Mouse (Mus musculus) liver, embryonic 14.5 days (tissue): ENCODE measurements at regions not wholly inside any gene's neighbourhood (a gene's known extent, or its start where the extent isn't known, plus 50 kb on each side); places are given as distances from the start of the nearest gene placed in this dataset.

Experiments used
- ATAC-seq: fragments of 200-750 bp; cut with Nextera tagmentation; 2 replicates; pipeline ENCODE4 v1.8.0; 2017; ENCODE audit warnings: moderate number of reproducible peaks, mild to moderate bottlenecking, moderate library complexity; ENCODE audit not compliant: insufficient read depth
- DNase-seq, 3 experiments: peaks; one replicate each; pipeline ENCODE4 v3.0.0-alpha.2; 2012 to 2013; ENCODE audit warnings: low read depth in 3 of 3, low spot score in 3 of 3
- H3K27ac ChIP-seq: fragments of 300-500 bp; sonication (generic); 2 replicates; pipeline ENCODE4 v1.5.1; 2014; ENCODE audit warnings: moderate library complexity, mild to moderate bottlenecking, control low read depth, inconsistent platforms
- H3K27me3 ChIP-seq: fragments of 300-500 bp; sonication (generic); 2 replicates; pipeline ENCODE4 v1.6.1; 2014; ENCODE audit warnings: mild to moderate bottlenecking, low read length, moderate library complexity; ENCODE audit not compliant: control insufficient read depth, insufficient read depth
- H3K36me3 ChIP-seq: fragments of 300-500 bp; sonication (generic); replicated peaks from 2 replicates; pipeline ENCODE4 v1.6.1; 2014; ENCODE audit warnings: low read depth; ENCODE audit not compliant: control insufficient read depth, insufficient read depth
- H3K4me1 ChIP-seq, 2 experiments: fragments of 200-500 bp in 1 of 2; fragments of 300-500 bp in 1 of 2; sonication (generic) in 1 of 2; replicated peaks; 2 replicates each; pipeline ENCODE4 v1.6.1; 2012 to 2014; ENCODE audit warnings: antibody characterized with exemption in 1 of 2, inconsistent platforms in 1 of 2, low read length in 1 of 2; ENCODE audit not compliant: control insufficient read depth in 2 of 2, insufficient read depth in 2 of 2
- H3K4me2 ChIP-seq: fragments of 300-500 bp; sonication (generic); 2 replicates; pipeline ENCODE4 v1.6.1; 2014; ENCODE audit warnings: low read depth, mild to moderate bottlenecking, control low read depth, moderate library complexity
- H3K4me3 ChIP-seq, 2 experiments: fragments of 200-500 bp in 1 of 2; fragments of 300-500 bp in 1 of 2; sonication (generic) in 1 of 2; 2 replicates each; pipeline ENCODE4 v1.5.1; 2012 to 2014; ENCODE audit warnings: low read depth in 2 of 2, low read length in 2 of 2, mild to moderate bottlenecking in 2 of 2, control low read depth in 1 of 2, inconsistent platforms in 1 of 2, moderate library complexity in 1 of 2; ENCODE audit not compliant: insufficient read depth in 1 of 2
- H3K9ac ChIP-seq: fragments of 300-500 bp; sonication (generic); replicated peaks from 2 replicates; pipeline ENCODE4 v1.6.1; 2014; ENCODE audit warnings: mild to moderate bottlenecking, control low read depth, moderate library complexity
- H3K9me3 ChIP-seq: fragments of 300-500 bp; sonication (generic); 2 replicates; pipeline ENCODE4 v1.6.1; 2016; ENCODE audit warnings: low read length, mixed read lengths; ENCODE audit not compliant: control insufficient read depth
- CTCF ChIP-seq: IDR thresholded peaks from 2 replicates; pipeline ENCODE4 v1.5.1; 2016; ENCODE audit warnings: antibody characterized with exemption, low read depth, control low read depth
- EP300 ChIP-seq: IDR thresholded peaks from 2 replicates; pipeline ENCODE4 v1.6.1; 2016; ENCODE audit warnings: antibody characterized with exemption, low read depth
- WGBS: fragments of 180-500 bp; shearing (Covaris S2); extraction: QIAGEN DNeasy Blood & Tissue Kit; methylation state at CpG from one replicate; pipeline ENCODE4 v1.1.7; 2014; ENCODE audit not compliant: insufficient replicate concordance; 5-methylcytosine and 5-hydroxymethylcytosine counted together

DNA sequence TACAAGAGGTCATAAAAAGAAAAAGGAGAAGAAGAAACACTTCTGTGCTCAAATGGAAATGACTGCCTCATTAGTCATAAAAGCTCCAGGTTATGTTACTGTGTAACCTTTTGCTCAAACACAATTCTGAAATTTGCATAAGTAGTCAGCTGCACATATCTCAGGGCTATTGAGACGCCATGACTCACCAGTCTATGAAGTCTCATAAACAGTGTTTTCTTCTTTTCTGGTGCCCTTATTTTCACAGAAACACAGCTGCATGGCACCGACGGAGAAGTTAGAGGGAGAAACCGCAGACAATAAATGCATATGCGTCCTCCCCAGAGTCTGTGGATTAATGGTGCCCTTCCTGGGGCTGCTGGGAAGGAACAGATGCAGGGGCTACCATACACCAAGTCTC is 193.1 kb upstream of the Prkcq start:
- Histone ChIP-seq H3K9me3 (no peaks in the 10 kb centered on the region), H3K4me2 (no peak overlapping the region), H3K9ac (no peak overlapping the region), H3K27me3 (no peaks in the 10 kb centered on the region), H3K27ac (no peak overlapping the region), H3K36me3 (no peaks in the 10 kb centered on the region), H3K4me1 (no peaks in the 10 kb centered on the region), H3K4me3 (no peak overlapping the region)
- no peak for ATAC-seq
- WGBS = 61% methylated on average over 5 of the region's 5 CpGs
- TF ChIP-seq EP300 (no peak), CTCF (no peak)
- no peak for DNase-seq

DNA sequence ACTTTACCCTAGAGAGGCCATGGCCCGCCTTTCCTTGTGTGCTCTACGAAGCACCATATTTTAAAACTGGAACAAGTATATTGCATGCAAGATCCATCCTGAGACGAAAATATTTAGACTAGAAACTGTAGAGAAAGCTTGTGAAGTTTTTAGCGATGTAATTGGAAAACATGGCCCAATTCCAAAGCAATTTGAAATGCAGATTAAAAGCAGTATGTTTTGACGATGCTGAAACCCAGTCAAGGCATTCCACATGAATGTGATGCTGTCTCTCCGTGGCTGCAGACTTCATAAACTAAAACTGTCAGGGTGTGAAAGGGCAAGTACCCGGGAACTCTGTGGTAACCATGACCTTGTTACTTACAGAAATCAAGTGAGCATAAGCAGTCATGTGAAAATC is 185.8 kb upstream of the Prkcq start:
- Histone ChIP-seq H3K9ac (no peak overlapping the region), H3K36me3 (no peaks in the 10 kb centered on the region), H3K27me3 (no peaks in the 10 kb centered on the region), H3K4me3 (no peak overlapping the region), H3K4me1 (no peaks in the 10 kb centered on the region), H3K9me3 (no peaks in the 10 kb centered on the region), H3K27ac (no peak overlapping the region), H3K4me2 (no peak overlapping the region)
- ATAC-seq (no peak), DNase-seq (no peak)
- WGBS = 57% methylated on average over 7 of the region's 7 CpGs
- TF ChIP-seq CTCF (no peak), EP300 (no peak)

DNA sequence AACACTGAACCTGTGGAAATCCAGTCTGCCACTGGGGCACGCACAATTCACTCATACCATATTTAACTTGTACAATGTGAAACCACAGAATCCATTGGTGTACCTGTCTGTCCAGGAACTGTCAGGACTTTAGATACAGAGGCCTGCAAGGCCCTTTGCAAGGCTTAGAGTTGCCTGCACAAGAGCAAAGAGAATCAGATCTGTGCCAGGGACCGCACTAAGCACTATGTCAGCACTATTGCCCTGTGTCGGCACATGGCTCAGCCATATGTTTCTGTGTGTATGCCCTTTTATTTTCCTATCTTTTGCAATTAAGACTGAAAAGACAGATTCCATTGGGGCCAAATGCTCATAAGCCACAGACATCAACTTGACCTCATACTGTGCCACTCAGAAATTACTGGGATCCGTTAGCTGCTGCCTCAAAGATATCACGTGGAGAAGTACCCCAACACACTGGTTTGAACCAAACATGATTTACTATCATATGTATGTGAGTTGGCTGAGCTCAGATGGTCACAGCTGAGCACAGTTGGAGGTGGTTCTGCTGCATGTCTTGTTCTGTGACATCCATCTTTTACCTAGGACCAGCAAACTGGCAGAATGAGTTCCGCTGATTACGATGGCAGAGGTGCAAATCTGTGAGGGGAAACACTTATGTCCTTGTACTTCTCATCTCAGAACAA is 181.7 kb upstream of the Prkcq start:
- ATAC-seq (no peak), DNase-seq (no peak)
- no peaks in the 10 kb centered on the region for H3K9me3 ChIP-seq
- no peaks in the 10 kb centered on the region for H3K27me3 ChIP-seq
- H3K4me3 ChIP-seq = no peak overlapping the region
- no peak overlapping the region for H3K4me2 ChIP-seq
- H3K9ac ChIP-seq = no peak overlapping the region
- TF ChIP-seq EP300 (no peak), CTCF (no peak)
- H3K36me3 ChIP-seq = no peaks in the 10 kb centered on the region
- 73% methylated on average over 7 of the region's 7 CpGs for WGBS
- H3K27ac ChIP-seq = no peak overlapping the region
- H3K4me1 ChIP-seq = no peaks in the 10 kb centered on the region

- ATAC-seq (no peak), DNase-seq (no peak)
- no peak overlapping the region for H3K27ac ChIP-seq
- no peaks in the 10 kb centered on the region for H3K36me3 ChIP-seq
- H3K9me3 ChIP-seq = no peaks in the 10 kb centered on the region
- TF ChIP-seq EP300 (no peak), CTCF (no peak)
- H3K4me1 ChIP-seq = no peaks in the 10 kb centered on the region
- 40% methylated on average over 1 of the region's 1 CpGs for WGBS
- no peaks in the 10 kb centered on the region for H3K27me3 ChIP-seq
- no peak overlapping the region for H3K4me2 ChIP-seq
- H3K9ac ChIP-seq = no peak overlapping the region
- H3K4me3 ChIP-seq = no peak overlapping the region
Observed at GRCm38 (mm10) chr2:10998798-10999197, 173.1 kb upstream of the Prkcq start.

DNA sequence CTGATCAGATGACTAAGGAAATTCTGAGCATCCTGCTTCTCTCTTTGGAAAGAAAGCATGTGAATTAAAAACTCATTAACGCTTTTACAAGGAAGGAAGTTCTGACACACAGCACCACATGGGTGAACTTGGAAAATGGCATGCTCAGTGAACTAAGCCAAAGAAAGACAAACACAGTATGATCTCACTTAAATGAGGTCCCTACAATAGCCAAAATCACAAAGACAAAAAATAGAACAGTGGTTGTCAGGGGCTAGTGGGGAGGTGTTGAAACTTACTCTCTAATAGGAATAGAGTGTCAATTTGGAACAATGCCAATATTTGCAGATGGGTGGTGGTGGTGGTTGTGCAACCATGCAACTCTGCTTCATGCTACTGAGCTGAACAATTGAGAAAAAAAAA is 172.7 kb upstream of the Prkcq start:
- Histone ChIP-seq H3K4me1 (no peaks in the 10 kb centered on the region), H3K9me3 (no peaks in the 10 kb centered on the region), H3K9ac (no peak overlapping the region), H3K27me3 (no peaks in the 10 kb centered on the region), H3K27ac (no peak overlapping the region), H3K4me2 (no peak overlapping the region), H3K36me3 (no peaks in the 10 kb centered on the region), H3K4me3 (no peak overlapping the region)
- DNase-seq = no peak
- ATAC-seq = no peak
- TF ChIP-seq CTCF = no peak
- 47% methylated on average over 1 of the region's 1 CpGs for WGBS
